Mouse (Mus musculus) thymus, adult 2 months (tissue): Measurements from ENCODE around the gene Sept4.

Experiments used
- CTCF ChIP-seq: fragments of 200-500 bp; IDR thresholded peaks from 2 replicates; pipeline ENCODE4 v1.5.1; 2012; ENCODE audit warnings: mild to moderate bottlenecking, control low read depth, low read length, moderate library complexity, borderline replicate concordance; ENCODE audit not compliant: control insufficient read depth, poor library complexity, insufficient read depth; ENCODE audit errors: extremely low read depth
- POLR2A ChIP-seq: fragments of 200-500 bp; IDR thresholded peaks from 2 replicates; pipeline ENCODE4 v1.6.1; 2012; ENCODE audit warnings: mild to moderate bottlenecking, low read length, control low read depth, moderate library complexity; ENCODE audit not compliant: control insufficient read depth, poor library complexity, insufficient read depth; ENCODE audit errors: extremely low read depth

DNA sequence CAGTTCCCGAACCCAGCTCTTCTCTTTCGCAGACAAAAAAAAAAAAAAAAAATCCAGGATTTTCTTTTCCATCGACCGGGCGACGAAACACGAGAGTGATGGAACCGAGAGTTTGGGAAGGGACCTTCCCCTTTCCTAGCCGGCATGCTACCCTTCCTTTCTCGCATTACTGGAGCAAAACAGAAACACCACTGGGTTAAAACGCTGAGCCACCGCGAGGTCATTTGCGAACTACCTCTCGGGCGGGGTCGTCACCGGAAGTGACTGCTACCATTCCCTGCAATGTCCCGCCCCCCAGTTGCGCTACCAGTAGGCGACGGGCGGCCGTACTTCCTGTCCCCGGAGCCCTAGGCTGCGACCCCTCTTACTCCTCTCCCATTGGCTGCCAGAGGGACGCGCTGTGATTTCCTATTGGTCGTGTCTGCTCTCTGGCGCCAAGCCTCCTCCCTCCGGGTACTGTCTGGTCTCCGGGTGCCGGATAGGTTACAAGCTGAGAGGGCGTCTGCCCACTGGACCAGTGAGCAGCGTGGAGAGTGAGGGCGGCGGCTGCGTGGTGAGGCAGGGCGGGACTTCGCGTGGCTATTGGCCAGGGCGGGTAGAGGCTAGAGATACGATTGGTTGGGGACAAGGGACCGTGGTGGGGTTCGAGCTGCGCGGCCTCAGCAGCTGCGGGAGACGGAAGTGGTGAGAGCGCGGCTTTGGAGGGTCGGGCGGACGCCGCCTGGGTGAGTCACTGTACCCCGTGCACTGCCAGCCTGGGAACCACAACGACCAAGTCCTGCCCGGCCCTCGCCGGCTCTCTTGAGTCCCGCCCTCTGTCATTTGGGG is 23.0 kb downstream of the Sept4 start, which contains the start of gene Mtmr4:
- TF ChIP-seq POLR2A (peak; percentile 74), CTCF (0 out of 2 replicates have a peak, but pooled peaks have one; percentile 49)
